Mouse (Mus musculus) stomach, embryonic 16.5 days (tissue): Measurements from ENCODE around the gene Gm28372. TPM values are rescaled to one million over a fixed set of nuclear protein-coding genes. Genes with fewer than 3 reads are reported as not detected.

Experiments used
- ATAC-seq: fragments of 200-750 bp; cut with Nextera tagmentation; 2 replicates; pipeline ENCODE4 v1.8.0; 2017; ENCODE audit warnings: moderate number of reproducible peaks, moderate TSS enrichment; ENCODE audit not compliant: insufficient read depth, low FRiP score
- H3K27ac ChIP-seq: fragments of 300-500 bp; sonication (generic); 2 replicates; pipeline ENCODE4 v1.5.1; 2014; ENCODE audit warnings: low read length
- H3K27me3 ChIP-seq: fragments of 300-500 bp; sonication (generic); 2 replicates; pipeline ENCODE4 v1.6.1; 2014; ENCODE audit warnings: low read length, control low read depth, mixed read lengths; ENCODE audit not compliant: control insufficient read depth, insufficient read depth
- H3K36me3 ChIP-seq: fragments of 300-500 bp; sonication (generic); 2 replicates; pipeline ENCODE4 v1.6.1; 2014; ENCODE audit warnings: low read length; ENCODE audit not compliant: control insufficient read depth, insufficient read depth
- H3K4me1 ChIP-seq: fragments of 300-500 bp; sonication (generic); 2 replicates; pipeline ENCODE4 v1.6.1; 2014; ENCODE audit warnings: low read length, control low read depth, mixed read lengths; ENCODE audit not compliant: control insufficient read depth, insufficient read depth
- H3K4me2 ChIP-seq: fragments of 300-500 bp; sonication (generic); 2 replicates; pipeline ENCODE4 v1.6.1; 2014; ENCODE audit warnings: low read depth, low read length, mixed read lengths
- H3K4me3 ChIP-seq: fragments of 300-500 bp; sonication (generic); replicated peaks from 2 replicates; pipeline ENCODE4 v1.5.1; 2014; ENCODE audit warnings: mild to moderate bottlenecking, low read length
- H3K9ac ChIP-seq: fragments of 300-500 bp; sonication (generic); 2 replicates; pipeline ENCODE4 v1.6.1; 2014; ENCODE audit warnings: low read length
- H3K9me3 ChIP-seq: fragments of 300-500 bp; sonication (generic); replicated peaks from 2 replicates; pipeline ENCODE4 v1.6.1; 2016; ENCODE audit warnings: low read length, control low read depth; ENCODE audit not compliant: control insufficient read depth
- WGBS: fragments of 180-500 bp; shearing (Covaris S2); extraction: QIAGEN DNeasy Blood & Tissue Kit; methylation state at CpG from one replicate; pipeline ENCODE4 v1.1.7; 2014; 5-methylcytosine and 5-hydroxymethylcytosine counted together
- polyA plus RNA-seq: library from polyadenylated mRNA; unstranded; fragments of >200 nt; fragmentation: Nextera tagmentation; extraction: Ambion mirVana; gene quantifications from 2 replicates; pipeline ENCODE4 v1.2.1, GENCODE M21; 2015

Gene Gm28372
- polyA plus RNA-seq, 1 experiment from 2014 or later, result not detected

- WGBS, result 60% methylated on average over 6 of the region's 6 CpGs
- Histone ChIP-seq H3K4me2 (no peak overlapping the region), H3K27ac (no peak overlapping the region), H3K36me3 (no peaks in the 10 kb centered on the region), H3K9ac (no peak overlapping the region), H3K4me3 (no peak overlapping the region), H3K9me3 (no peaks in the 10 kb centered on the region), H3K27me3 (no peaks in the 10 kb centered on the region), H3K4me1 (no peaks in the 10 kb centered on the region)
- no peak for ATAC-seq
These were observed 21.1 kb upstream of the Gm28372 start for GRCm38 (mm10) chr2:130383895-130384294.

GRCm38 (mm10) chr2:130386212-130386611, 18.8 kb upstream of the Gm28372 start:
- ATAC-seq, result no peak
- H3K4me3 ChIP-seq, result no peak overlapping the region
- WGBS, result 43% methylated on average over 1 of the region's 1 CpGs

GRCm38 (mm10) chr2:130388796-130389195, 16.2 kb upstream of the Gm28372 start:
- Histone ChIP-seq H3K4me2 (no peak overlapping the region), H3K9ac (no peak overlapping the region), H3K27ac (no peak overlapping the region), H3K4me3 (no peak overlapping the region), H3K36me3 (no peaks in the 10 kb centered on the region), H3K27me3 (no peaks in the 10 kb centered on the region), H3K4me1 (no peaks in the 10 kb centered on the region), H3K9me3 (no peaks in the 10 kb centered on the region)
- ATAC-seq, result no peak
- WGBS, result 87% methylated on average over 2 of the region's 2 CpGs

More at GRCm38 (mm10) chr2:130386212-130386611, 18.8 kb upstream of the Gm28372 start:
- no peaks in the 10 kb centered on the region for H3K9me3 ChIP-seq
- no peaks in the 10 kb centered on the region for H3K4me1 ChIP-seq
- H3K36me3 ChIP-seq, result no peaks in the 10 kb centered on the region
- no peak overlapping the region for H3K4me2 ChIP-seq
- no peak overlapping the region for H3K9ac ChIP-seq
- H3K27me3 ChIP-seq, result no peaks in the 10 kb centered on the region
- H3K27ac ChIP-seq, result no peak overlapping the region

- H3K36me3 ChIP-seq, result no peaks in the 10 kb centered on the region
- no peak overlapping the region for H3K27ac ChIP-seq
- WGBS, result 76% methylated on average over 11 of the region's 11 CpGs
- no peak overlapping the region for H3K9ac ChIP-seq
- ATAC-seq, result no peak
- H3K9me3 ChIP-seq, result no peaks in the 10 kb centered on the region
- H3K27me3 ChIP-seq, result no peaks in the 10 kb centered on the region
- no peaks in the 10 kb centered on the region for H3K4me1 ChIP-seq
- H3K4me3 ChIP-seq, result no peak overlapping the region
- no peak overlapping the region for H3K4me2 ChIP-seq
These were observed 13.9 kb upstream of the Gm28372 start for GRCm38 (mm10) chr2:130390993-130391625.

- H3K36me3 ChIP-seq, result no peaks in the 10 kb centered on the region
- no peak overlapping the region for H3K27ac ChIP-seq
- no peak for ATAC-seq
These were observed 12.2 kb upstream of the Gm28372 start for GRCm38 (mm10) chr2:130392836-130393235.

GRCm38 (mm10) chr2:130395696-130396095, 9.3 kb upstream of the Gm28372 start:
- no peaks in the 10 kb centered on the region for H3K36me3 ChIP-seq
- H3K4me2 ChIP-seq, result no peak overlapping the region
- H3K27ac ChIP-seq, result no peak overlapping the region
- peaks cover 19% of the 10 kb centered on the region for H3K4me1 ChIP-seq
- H3K9ac ChIP-seq, result no peak overlapping the region
- no peak overlapping the region for H3K4me3 ChIP-seq
- no peaks in the 10 kb centered on the region for H3K9me3 ChIP-seq
- 92% methylated on average over 11 of the region's 11 CpGs for WGBS
- H3K27me3 ChIP-seq, result no peaks in the 10 kb centered on the region
- ATAC-seq, result no peak

More at GRCm38 (mm10) chr2:130392836-130393235, 12.2 kb upstream of the Gm28372 start:
- H3K4me2 ChIP-seq, result no peak overlapping the region
- no peaks in the 10 kb centered on the region for H3K27me3 ChIP-seq
- H3K4me3 ChIP-seq, result no peak overlapping the region
- WGBS, result 83% methylated on average over 3 of the region's 3 CpGs
- no peaks in the 10 kb centered on the region for H3K9me3 ChIP-seq
- no peak overlapping the region for H3K9ac ChIP-seq
- peaks cover 15% of the 10 kb centered on the region for H3K4me1 ChIP-seq

- H3K9ac ChIP-seq, result peak within 1 kb of the TSS; percentile 80
- peak within 1 kb of the TSS; percentile 95 for H3K4me2 ChIP-seq
- 2% methylated on average over 47 of the region's 53 CpGs for WGBS
- peak within 1 kb of the TSS; percentile 26; the same call in 1 of the 2 replicates for H3K27ac ChIP-seq
- peak within 1 kb of the TSS; percentile 65 for H3K4me3 ChIP-seq
- no peaks in the 10 kb centered on the region for H3K27me3 ChIP-seq
- peaks cover 19% of the 10 kb centered on the region for H3K4me1 ChIP-seq
- H3K36me3 ChIP-seq, result no peaks in the 10 kb centered on the region
- no peaks in the 10 kb centered on the region for H3K9me3 ChIP-seq
- peak; percentile 84 for ATAC-seq
These were observed 7.7 kb upstream of the Gm28372 start, which contains the start of gene Cpxm1 for GRCm38 (mm10) chr2:130397186-130397985. Cpxm1 (minus strand) TSS chr2:130397574.

GRCm38 (mm10) chr2:130398091-130398490, 6.9 kb upstream of the Gm28372 start:
- Histone ChIP-seq H3K9me3 (no peaks in the 10 kb centered on the region), H3K4me1 (peaks cover 19% of the 10 kb centered on the region), H3K27me3 (no peaks in the 10 kb centered on the region), H3K4me3 (peak overlapping the region; percentile 65), H3K27ac (no peak overlapping the region), H3K9ac (peak overlapping the region; percentile 80), H3K4me2 (peak overlapping the region; percentile 95), H3K36me3 (no peaks in the 10 kb centered on the region)
- 19% methylated on average over 14 of the region's 14 CpGs for WGBS
- ATAC-seq, result no peak

- no peak for ATAC-seq
- H3K4me1 ChIP-seq, result peaks cover 19% of the 10 kb centered on the region
- H3K4me3 ChIP-seq, result no peak overlapping the region
- no peak overlapping the region for H3K9ac ChIP-seq
- H3K27ac ChIP-seq, result no peak overlapping the region
- H3K9me3 ChIP-seq, result no peaks in the 10 kb centered on the region
- WGBS, result 83% methylated on average over 1 of the region's 1 CpGs
- no peaks in the 10 kb centered on the region for H3K27me3 ChIP-seq
- no peak overlapping the region for H3K4me2 ChIP-seq
- H3K36me3 ChIP-seq, result no peaks in the 10 kb centered on the region
These were observed 5.0 kb upstream of the Gm28372 start for GRCm38 (mm10) chr2:130400046-130400445.
